Mouse (Mus musculus) B cell, adult 62 days (primary cell): ENCODE measurements around the gene Mkrn2. TPM values are rescaled to one million over a fixed set of nuclear protein-coding genes. Genes with fewer than 3 reads are reported as not detected.

ENCODE experiments used
- total RNA-seq: library from RNA; stranded (reverse); gene quantifications from 4 replicates; pipeline ENCODE4 v1.2.4, GENCODE M21; 2023

Gene Mkrn2
- total RNA-seq, result 26.7 to 42.8 TPM (median 35.7 TPM) in 4 replicates

DNA sequence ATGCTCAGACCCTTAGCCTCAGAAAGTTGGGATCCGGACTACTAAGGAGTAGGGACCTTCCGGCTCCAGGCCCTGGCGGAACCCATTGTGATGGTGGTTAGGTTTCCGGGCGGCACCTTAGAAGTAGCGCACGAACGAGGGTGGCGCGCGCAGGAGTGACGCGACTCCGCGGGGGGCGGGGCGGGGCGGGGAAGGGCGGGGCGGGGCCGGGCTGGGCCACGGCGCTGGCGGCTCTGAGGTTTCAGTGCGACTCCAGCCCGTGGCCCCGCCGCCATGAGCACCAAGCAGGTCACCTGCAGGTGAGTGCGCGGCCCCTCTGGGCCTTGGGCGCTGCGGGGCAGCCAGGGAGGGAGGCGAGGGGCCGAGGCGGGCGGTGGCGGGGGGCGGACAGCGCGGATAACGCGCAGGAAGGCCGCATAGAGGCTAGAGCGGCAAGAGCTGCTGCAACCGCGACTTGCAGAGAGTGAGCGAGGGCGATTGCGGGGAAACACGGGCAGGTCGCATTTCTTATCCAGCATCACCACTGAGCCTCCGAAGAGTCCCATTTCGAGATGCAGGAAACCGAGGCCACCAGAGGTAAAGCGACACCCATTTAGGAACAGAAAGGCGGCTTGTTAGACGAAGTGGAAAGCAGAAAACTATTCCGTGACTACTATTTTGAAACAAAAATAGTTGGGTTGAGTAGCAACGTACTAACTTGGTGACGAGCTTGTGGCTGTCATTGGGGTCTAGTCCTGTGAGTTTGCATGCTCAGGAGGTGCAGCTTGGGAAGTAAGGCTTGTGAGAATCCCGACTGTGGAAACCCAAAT, at the start of gene Mkrn2:
Gene Mkrn2 (plus strand): TSS at position 188 of the 809 bp plus-strand sequence.

DNA sequence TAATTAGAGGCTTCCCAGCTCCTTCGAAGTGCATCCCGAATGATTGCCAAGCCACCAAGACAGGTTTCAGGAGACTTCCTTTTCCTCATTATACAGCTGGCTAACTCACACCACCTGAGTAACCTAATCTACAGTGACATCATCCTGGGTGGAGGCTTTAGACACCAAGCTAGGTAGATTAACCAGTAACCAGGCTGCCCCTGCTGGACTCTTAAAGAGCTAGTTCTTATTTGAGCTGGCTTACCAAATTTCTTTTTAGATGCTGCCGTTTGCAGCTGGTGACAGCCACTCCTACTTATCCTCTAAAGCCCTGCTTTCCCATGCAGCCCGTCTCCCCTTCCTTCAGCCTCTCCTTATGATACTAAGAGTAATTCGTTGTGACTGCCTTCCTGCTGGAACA, 9.2 kb upstream of the Mkrn2 start, which contains the start of gene Mkrn2os:
Gene Mkrn2os (minus strand): TSS at position 119 of the 400 bp plus-strand sequence.

Other genes starting within 250 kb of the Mkrn2 start
- 1.5 TPM in 1 of 4 replicates, not detected in the others for gene Pparg, start 241.0 kb upstream of the Mkrn2 start, total RNA-seq
- gene Tsen2, start 57.2 kb upstream of the Mkrn2 start, total RNA-seq, result 7.5 to 9.6 TPM (median 8.1 TPM) in 4 replicates
- not detected in 4 replicates for gene Mkrn2os, start 9.3 kb upstream of the Mkrn2 start, total RNA-seq
- gene Raf1, start 74.7 kb downstream of the Mkrn2 start, total RNA-seq, result 138 to 157 TPM (median 146 TPM) in 4 replicates
- gene Tmem40, start 160.5 kb downstream of the Mkrn2 start, total RNA-seq, result 0.92 TPM in 1 of 4 replicates, not detected in the others
- gene Cand2, start 172.6 kb downstream of the Mkrn2 start, total RNA-seq, result 5.3 to 6.8 TPM (median 6.4 TPM) in 4 replicates
- gene Rpl32, start 206.8 kb downstream of the Mkrn2 start, total RNA-seq, result 2,398 to 2,648 TPM (median 2,491 TPM) in 4 replicates
- 0.21 TPM in 1 of 4 replicates, not detected in the others for gene Efcab12, start 236.5 kb downstream of the Mkrn2 start, total RNA-seq